Mouse (Mus musculus) liver, embryonic 14.5 days (tissue): ENCODE data around the gene Teddm1a.

ENCODE experiments used
- CTCF ChIP-seq: IDR thresholded peaks from 2 replicates; pipeline ENCODE4 v1.5.1; 2016; ENCODE audit warnings: antibody characterized with exemption, low read depth, control low read depth
- EP300 ChIP-seq: IDR thresholded peaks from 2 replicates; pipeline ENCODE4 v1.6.1; 2016; ENCODE audit warnings: antibody characterized with exemption, low read depth

GRCm38 (mm10) chr1:153844042-153844441 is 47.5 kb upstream of the Teddm1a start, which contains the start of gene Rgsl1:
- TF ChIP-seq CTCF (no peak), EP300 (no peak)
